Mouse (Mus musculus) frontal cortex, adult (tissue): Measurements from ENCODE around the gene Pde10a.
A peak's percentile ranks its signal among the peaks of the same experiment; 100 is the strongest.

Experiments
- ATAC-seq: cut with Nextera tagmentation; 2 replicates; pipeline ENCODE4 v1.9.2; 2017; ENCODE audit warnings: mild to moderate bottlenecking, moderate library complexity, mixed read lengths; ENCODE audit not compliant: low TSS enrichment

The Pde10a gene

DNA sequence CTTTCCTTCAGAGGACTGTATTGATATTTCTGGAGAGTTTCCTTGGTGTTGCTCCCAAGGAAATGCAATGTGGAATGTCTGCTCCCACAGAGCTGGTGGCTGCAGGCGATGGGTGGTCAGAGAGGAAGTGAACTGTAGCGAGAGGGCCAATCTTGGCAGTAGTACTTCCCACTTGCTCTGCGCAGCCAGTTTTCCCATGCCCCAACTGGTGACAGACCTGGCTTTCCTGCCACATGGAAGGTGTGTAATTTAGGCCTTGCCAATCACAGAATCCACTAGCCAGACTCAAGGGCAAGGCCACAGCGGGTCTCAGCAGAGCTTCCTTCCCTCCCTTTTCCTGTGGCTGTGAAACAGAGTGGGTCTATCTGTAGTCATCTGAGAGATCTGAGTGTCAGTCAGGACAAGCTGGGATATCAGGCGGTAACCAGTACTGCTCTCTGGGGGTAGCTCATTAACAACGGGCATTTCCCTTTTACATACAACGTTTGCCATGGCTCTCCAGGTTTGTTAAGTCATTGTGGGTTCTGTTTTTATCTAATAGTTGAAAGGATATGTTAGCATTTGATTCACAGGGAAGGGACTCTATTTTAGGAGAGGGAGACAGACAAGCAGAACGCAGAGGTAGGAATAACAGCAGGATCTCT lies 316.8 kb downstream of the Pde10a start:
- no peak for ATAC-seq

DNA sequence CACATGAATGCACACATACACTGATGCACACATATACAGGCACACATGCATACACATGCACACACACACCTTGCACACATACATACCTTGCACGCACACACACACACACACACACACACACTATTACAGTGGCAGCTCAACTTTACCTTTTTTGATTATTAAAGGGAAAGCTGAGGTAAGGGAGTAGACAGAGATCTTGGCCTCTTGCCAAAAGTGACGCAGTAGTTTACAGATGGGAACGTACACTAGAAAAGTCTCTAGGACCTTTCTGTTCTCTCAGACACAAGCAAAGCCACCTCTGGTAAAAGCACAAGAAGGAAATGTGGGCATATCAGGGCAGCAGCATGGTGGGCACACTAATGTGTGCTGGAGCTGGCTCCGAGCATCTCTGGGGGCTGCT lies 317.5 kb downstream of the Pde10a start:
- no peak for ATAC-seq

DNA sequence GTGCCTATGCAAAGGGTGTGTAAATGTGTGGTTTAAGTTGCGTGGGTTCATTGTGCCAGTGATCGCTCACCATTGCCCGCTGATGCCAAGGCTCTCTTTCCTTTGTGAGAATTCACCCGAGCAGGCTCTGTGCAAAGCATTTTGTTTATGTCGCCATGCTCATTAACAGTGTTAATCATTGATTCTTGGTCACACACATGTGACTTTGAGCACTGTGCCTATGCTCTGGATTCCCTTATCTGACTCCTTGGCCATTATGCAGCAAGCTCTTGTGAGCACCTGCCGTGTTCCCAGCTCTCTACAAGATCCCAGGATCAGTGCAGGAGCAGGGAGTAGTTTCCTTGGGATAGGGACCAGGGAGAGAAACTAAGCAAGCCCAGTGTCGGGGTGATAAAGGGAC lies 318.8 kb downstream of the Pde10a start:
- no peak for ATAC-seq

DNA sequence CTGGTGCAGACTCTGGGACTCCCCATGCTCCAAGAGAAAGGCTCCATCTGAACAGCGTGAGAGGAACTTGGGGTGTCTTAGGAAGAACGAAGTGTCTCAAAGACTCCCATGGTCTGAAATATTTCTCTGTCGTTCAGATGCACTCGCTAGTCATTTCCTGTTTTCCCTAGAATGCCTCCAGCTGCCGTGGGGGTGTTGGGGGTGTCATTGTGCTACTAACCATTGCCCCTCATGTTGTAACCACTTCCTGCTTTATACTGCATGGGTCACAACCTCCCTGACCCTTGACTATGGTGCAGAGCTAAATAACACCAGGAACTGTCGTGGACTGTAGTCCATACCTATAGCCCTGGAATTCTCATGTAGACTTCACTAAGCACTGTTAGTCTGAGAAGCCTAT lies 321.3 kb downstream of the Pde10a start:
- ATAC-seq, result no peak

DNA sequence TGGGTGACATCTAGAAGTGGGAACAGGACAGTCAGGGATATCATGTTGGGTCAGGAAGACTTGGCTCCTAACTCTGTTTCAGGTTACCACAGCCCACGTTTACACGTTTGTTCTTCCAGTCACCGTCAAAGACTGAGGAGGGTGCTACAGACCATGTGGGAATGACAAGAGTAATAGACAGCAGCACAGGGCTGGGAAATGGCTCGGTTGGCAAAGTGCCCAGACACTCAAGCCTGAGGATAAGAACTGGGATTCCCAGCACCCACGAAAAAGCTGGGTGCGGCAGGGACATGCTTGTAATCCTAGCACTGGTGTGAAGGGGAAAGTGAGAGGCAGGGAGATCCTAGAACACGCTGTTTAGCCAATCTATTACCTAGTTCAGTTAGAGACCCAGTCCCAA lies 322.4 kb downstream of the Pde10a start:
- peak; percentile 79 for ATAC-seq

DNA sequence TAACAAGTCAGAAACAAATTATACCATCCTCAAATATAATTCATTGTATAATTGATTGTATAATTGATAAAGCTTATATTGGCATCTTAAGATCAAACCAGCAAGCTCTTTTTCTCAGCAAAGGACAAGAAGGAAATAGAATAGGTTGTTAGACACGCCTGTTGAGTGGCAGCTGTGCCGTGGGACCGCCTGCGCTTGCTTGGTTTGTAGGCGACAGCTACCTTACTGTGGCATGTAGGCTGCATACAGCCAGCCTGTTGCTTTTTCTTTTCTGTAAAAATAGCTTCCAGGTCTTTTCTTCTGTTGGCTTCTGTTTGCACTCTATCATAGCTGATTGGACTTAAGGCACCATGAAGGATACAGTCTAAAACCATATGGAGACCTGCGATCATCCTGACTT lies 326.7 kb downstream of the Pde10a start:
- peak; percentile 36; the same call in 1 of the 2 replicates for ATAC-seq

DNA sequence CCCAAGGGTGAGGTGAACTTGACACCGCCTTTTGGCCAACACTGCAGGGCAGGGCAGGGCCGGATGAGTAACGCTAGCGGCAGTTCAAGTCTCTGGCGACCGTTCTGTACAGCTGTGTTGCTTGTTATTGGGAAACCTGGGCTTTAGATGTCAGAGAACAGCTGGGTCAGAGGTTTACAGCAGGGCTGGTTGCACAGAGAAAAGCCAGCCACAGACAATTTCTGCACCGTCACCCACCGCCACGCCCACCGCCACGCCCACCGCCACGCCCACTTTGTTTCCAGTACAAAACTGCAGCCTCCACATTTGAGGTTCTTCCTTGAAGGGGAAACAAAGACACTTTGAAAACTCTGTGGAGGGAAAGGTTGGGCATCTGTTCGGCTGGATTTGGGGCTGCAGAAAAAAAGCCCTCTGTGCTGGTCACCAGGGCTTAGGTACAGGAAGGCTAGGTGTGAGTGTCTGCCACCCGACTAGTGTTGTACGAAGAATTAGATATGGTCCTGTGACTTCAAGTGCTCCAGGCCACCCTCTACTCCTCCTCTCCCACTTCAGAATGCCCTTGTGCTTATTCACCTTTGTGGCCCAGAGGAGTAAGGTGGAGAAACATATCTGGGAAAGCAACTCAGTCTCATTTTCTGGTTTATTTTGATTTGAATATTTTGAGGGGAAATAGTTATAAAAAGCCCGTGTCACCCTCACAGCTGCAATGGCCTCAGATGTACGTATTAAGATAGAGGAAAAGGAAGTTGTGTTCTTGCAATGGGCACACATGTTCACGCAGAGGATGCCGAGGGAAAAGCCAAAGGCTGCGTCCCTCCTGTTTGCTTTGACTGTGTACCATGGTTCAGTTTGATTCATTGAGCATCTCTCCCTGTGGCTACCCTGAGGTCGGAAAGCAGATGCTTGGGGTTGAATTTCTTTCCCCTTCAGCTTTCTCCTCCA lies 331.5 kb downstream of the Pde10a start:
- no peak for ATAC-seq

DNA sequence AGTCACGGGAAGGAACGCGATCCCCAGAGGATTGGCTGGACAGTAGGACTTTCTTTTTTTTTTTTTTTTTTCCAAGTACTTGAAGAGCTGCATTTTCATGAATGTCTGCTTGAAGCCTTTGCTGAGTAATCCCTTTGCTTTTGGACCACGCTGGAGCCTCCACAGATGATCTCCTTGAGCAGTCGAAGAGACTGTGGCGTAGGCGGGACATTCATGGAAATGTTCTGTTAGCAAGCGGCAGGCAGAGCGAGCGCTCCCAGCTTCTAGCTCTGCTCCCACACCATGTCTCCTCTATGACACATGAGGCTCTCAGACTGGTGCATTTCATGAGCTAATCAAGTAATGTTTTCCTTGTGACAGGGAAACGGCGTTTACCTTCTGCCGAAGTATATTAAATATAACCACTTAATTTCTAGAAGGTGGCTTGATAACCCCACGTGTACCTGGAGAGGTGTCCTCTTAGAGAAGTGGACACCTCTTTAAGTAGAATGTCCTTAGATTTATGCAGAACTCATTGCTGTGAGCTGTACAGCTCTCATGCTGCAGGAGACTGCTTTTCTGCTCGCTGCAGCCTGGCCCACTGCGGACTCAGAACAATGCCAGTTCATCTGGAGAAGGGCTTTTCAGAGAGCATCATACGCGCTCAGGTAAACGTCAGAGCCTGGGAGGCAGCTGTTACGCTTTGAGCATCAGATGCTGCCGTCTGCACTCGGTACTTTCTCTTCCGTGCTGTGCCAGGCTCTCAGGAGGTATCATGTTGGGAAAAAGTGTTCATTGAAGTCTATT lies 333.7 kb downstream of the Pde10a start:
- ATAC-seq, result peak; percentile 97

DNA sequence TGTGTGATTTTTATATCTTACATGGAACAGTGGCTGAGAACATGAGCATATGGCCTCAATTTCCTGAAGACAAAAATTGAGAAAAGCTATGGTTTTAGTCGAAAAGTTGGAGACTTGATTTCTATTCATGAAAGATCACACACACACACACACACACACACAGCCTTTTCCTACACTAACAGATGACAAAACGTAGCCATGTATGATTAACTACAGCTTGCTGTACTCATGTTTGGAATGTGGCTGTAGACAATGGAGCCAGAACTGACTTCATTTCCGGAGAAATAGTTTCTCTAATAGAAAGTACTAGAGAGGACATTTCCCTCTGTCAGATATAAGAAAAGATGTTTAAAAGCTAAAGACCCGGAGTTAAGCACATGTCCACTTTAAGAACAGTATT lies 334.3 kb downstream of the Pde10a start:
- ATAC-seq, result no peak

DNA sequence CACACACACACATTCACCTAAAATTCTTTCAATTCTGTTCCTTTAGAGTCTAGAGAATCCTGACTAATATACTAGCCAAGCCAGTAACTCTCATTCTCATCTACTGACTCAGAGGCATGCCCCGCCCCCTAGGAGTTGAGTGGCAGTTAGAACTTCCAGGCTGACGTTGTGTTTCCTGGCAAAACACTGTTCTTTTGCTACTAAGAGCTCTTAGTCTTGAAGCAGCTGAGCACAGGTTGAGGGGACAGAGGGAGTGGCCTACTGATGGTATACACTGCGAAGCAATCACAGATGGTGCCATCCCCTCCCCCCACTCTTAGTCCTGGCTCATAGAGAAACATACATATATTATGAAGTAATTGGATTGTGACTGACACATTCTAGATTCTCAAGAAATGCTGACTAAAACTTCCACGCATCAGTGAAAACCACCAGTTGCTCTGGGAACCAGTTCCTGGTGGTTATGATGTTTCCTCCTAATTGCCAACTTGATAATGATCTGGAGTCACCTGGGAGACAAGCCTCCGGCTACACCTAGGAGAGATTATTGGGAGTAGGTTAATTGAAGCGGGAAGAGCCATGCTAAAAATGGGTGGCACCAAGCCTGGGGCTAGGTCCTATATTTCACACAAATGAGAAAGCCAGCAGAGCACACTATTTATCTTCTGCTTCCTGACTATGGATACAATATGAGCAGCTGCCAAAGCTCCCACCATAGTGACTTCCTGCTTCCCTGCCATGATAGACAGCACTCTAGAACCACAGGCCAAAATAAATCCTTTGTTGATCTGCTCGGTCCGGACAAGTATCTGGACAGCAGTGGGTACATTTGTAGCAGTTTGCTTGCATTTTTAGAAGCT lies 339.7 kb downstream of the Pde10a start:
- no peak for ATAC-seq

DNA sequence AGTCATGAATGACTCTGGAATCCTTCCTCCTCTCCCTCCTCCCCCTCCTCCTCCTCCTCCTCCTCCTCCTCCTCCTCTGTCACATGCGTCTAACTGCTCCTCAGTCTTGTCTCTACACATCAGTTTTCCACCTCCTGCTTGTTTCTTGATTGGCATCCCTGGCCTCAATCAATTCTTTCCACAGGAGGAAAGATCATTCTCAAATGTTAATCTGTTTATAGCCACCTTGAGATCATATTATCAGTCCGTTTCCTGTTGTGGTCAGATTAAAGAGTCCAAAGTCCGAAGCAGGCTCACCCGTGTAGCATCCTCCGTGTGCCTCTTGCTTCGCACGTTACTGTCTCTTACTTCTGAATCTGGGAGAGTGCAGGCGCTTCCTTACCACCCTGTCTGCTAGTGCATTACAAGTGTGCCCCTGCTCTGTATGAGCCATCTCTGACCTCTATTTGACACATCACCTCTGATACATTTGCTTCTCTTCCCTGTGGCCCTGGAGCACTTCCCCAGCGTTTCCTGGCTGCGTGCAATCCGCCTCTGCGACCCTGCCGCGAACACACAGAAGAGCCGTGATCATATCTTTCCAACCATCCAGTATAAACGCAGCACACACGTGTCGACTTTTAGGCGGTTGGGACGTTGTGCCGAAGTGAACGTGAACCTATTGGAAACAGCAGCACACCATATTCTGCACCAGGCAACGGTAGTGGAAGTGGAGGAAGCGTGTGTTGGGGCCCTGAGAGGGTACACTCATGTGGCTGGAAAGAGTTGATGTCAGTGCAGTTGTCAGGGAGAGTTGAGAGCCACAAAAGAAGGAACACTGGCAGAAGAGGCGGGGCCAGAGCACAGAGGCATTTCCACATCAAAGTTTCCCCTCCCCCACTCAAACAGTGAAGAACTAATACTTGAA lies 342.4 kb downstream of the Pde10a start:
- ATAC-seq, result no peak

DNA sequence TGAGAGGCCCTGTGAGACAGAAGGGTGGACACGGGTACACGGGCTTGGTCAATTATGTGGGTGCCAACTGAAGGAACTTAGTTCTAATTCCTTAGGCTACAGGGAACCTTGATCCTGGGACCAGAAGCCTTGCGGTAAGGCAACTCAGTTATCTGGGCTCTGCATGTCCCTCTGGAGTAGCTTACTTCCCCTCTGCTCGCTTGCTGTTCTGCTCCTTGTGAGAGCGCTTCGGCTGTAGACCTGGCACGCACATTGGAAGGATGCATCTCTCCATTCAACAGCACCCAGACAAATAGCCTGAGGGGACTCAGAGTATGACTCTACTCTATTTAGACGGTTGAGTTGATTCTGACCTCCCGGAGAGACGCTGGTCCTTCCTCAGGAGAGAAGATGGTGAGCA lies 344.1 kb downstream of the Pde10a start:
- ATAC-seq, result no peak

DNA sequence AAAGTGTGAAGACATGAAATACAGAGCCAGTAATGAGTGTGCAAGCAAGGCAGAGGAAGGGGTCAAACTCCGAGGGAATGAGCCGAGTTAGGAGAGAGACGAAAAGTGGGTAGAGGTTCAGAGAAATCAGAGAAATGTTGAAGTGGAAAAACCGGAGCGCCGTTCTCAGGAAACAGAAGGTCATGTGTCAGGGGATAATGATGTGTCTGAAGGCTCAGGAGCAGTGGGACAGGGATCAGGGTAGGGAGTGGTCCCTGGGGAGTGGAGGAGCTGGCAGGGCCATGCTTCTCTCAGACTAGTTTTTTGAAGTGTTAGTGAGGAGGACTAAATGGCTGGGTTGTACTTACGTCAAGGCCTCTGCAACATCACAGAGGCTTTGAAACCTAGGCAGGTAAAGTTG lies 345.7 kb downstream of the Pde10a start:
- ATAC-seq, result no peak

DNA sequence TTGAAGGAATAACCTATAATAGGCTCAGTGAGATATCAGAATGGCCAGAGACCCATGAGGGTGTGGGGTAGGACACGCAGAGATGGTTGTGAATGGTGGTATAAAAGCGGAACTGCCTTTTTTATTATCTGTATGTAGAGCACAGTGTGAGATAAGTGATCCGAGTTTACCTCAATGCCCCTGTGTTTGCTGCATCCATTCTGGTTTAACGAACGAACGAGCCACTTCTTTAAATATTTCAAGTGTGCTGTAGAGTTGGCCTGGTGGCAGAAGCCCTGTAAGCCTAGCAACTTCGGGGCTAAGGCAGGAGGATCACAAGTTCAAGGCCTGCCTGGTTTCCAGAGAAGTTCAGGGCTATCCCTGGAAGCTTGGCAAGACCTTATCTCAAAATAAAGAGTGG lies 346.2 kb downstream of the Pde10a start:
- ATAC-seq, result no peak

DNA sequence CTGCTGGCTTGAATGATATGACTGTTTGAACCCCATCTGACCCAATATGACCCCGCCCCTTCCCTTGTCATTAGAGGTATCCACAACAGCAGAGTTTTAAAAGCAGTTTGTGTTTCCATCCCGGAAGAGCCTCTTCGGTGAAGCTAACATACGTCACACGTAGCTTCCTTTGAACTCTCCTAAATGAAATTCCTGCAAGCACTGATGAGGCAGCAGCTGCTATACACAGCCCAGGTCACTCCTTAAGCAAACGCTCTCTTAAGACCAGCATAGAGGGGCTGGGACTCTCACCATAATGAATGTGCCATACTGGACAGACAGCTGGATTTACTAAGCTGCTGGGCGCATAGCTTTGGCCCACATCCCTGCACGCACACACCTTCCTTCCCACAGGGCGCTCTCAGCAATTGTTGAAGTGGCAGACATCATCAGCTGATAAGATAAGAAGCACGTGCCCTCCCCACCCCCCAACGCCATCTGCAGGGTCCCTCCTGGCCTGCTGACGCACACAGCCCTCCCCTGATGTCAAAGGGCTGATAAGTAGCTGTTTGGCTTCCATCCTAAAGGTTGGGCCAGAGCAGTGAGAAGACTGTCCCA lies 346.9 kb downstream of the Pde10a start:
- no peak for ATAC-seq

DNA sequence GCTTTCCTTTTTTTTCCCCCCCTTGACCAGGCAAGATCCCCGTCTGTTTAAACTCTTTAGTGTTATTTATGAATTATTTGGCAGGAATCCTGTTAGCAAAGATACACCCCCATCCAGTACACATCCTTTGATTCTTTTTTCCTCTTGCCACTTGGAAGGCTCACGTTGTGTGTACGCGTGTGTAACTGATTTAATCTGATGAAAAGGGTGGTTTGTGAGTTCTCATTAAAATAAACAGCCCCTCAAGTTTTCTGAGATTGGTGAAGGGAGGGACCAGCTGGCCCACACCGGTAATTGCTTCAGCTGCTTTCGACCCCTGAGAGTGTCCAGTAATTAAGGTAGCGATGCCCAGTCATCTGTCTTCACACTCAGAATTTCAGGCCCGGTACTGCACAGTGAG lies 347.4 kb downstream of the Pde10a start:
- no peak for ATAC-seq

DNA sequence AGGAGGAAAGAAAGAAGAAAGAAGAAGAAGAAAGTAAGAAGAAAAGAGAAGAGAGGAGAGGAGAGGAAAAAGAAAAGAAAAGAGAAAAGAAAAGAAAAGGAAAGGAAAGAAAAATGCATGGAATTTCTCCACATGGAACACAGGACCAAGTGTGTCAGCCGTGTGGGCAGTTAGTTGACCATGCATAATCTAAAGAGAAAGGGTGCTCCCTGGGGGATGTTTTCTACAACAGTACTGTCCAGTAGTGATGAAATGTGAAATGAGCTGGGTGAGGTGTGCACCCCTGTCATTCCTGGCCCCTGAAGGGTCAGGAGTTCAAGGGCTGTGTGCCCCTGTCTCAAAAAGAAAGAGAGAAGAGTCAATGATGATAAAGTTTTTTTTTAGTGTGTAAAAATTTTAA lies 352.9 kb downstream of the Pde10a start:
- ATAC-seq, result no peak

DNA sequence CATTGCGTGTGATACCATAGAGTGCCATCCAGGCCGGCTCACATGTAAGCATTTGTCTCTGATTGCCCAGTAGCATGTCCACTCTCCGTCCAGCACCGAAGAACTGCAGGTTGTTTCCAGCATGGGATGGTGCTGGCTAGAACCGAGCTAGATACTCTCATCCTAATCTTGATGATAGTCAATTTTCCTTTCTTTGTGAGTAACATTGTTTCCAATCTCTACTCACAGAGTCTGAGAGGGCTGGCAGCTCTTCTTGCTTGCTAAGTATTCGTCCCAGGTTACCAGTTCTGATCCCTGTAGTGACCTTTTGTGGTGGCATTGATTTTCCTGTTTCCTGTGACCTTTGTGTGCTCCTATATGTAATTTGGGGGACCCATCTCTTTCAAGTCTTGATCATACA lies 356.5 kb downstream of the Pde10a start:
- ATAC-seq, result no peak

DNA sequence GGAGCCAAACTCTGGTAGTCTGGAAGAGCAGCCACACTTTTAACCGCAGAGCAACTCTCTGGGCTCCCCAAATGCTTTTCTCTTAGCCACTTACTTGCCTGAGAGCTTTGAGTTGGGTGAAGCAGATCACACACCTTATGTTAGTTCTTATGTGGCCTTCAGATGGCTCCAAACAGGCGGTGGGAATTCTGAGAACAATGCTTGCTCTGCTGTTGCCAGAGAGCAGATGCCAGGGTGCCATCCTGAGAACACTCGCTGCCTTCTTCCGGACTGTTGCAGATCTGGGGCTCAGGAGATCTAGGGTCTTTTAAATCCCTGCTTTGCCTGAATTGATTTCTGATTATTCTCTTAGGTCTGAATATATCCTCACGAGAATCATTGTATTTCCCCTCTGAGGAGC lies 359.5 kb downstream of the Pde10a start:
- no peak for ATAC-seq

DNA sequence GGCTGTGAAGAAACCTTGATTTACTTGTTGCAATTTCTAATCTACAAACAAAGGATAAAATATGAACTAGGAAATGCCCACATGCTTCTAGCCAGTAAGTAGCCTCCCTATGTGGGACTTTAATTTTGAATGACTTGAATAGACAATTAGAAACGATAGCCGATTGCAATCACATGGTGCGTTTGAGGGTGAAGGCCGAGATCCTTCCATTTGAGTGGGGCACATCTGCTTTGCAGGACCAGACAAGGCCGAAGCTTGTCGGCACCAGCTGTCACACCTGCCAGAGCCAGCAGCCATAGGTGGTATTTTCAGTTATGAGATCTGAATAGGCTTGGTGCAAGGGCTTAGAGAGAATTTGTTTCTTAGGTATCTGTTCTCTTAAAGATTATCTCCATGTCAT lies 360.7 kb downstream of the Pde10a start:
- ATAC-seq, result no peak
